Mouse (Mus musculus) MN1 (cell line): ENCODE measurements around the gene Stom.

Source experiments
- DNase-seq: peaks from one replicate; pipeline ENCODE4 v3.0.0-alpha.2; 2016; ENCODE audit warnings: low spot score

Stom gene

DNA sequence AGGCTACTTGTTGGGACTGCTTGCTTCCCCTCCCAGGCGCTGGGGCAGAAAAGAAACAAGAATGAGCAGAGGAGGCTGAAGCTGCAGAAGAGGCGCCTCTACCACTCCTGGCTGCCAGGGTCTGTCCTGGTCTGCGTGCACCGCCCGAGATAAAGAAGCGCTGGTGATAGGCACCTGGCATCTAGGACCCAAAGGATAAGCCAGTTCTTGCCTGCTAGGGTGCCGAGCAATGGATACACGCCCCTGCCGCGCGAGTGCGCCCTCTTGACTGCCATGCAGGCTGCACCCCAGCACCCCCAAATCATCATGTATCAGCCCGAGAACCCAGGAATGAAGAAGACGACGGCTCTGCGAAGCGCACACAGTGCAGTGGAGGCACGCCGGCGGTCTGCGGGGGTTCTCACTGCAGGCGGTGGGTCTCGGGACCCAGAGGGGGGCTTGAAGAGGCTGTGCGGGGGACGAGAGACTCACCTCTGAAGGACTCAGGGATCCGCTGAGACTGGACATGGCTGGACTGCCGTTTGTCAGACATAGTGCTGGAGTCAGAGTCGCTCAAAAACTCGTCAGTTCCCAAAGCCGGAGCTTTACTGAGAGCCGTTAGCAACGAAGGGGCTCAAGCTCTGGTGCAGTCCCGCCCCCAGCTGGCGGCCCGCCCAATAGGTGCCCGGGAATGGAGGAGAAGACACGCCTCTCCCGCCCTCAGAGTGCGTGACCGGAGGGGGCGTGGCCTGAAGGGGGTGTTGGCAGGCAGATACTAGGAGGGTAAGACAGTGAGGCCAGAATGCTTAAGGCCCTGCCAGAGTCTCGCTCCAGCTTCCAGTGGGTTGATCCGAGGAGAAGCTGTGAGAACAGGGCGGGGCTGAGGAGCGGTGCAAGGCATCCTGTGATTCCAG, at the start of gene Stom:
Gene Stom (minus strand): TSS at position 589 of the 893 bp plus-strand sequence.
- DNase-seq = peak; percentile 100

DNA sequence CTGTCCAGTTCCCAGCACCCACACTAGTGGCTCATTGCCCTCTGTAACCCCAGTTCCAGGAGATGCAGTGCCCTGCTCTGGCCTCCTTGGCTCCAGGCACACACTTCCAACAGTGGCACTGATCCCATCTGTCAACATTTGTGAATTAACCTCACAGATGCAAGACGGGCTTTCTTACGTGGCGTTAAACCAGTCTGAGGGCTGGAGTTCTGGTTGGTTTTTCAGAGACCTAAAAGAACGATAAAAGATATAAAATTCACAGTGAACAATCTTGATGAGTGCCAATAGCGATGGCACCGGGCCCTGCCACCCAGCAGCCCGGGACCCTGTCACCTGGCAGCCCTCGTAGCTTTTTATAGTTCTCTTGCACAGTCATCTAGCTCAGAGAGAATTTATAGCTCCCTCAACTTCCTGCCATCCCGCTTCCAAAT, 48.7 kb upstream of the Stom start:
- no peak for DNase-seq

GRCm38 (mm10) chr2:35379306-35379705, 42.5 kb upstream of the Stom start:
- no peak for DNase-seq

- DNase-seq = no peak
Measured at GRCm38 (mm10) chr2:35377600-35377999, 40.8 kb upstream of the Stom start.

- peak; percentile 56 for DNase-seq
Measured at GRCm38 (mm10) chr2:35373003-35373402, 36.2 kb upstream of the Stom start.

DNA sequence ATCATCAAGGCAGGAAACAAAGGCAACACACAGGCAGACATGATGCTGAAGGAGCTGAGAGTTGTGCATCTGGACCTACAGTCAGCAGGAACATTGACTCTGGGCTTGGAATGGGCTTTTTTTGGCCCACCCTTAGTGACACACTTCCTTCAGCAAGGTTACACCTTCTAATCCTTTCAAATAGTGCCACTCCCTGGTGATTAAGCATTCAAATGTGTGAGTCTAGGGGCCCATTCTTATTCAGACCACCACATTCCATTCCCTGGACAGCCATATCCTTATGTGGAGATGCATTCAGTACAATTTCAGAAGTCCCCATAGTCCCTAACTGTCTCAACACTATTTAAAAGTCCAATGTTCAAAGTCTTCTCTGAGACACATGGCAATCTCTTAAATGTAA, 33.9 kb upstream of the Stom start:
- DNase-seq = no peak

- no peak for DNase-seq
Measured at GRCm38 (mm10) chr2:35367629-35368028, 30.9 kb upstream of the Stom start, which contains the start of gene 4930568D16Rik. TSS of gene 4930568D16Rik (minus strand) at chr2:35367729.

GRCm38 (mm10) chr2:35349184-35349583, 12.4 kb upstream of the Stom start:
- DNase-seq = peak; percentile 74

DNA sequence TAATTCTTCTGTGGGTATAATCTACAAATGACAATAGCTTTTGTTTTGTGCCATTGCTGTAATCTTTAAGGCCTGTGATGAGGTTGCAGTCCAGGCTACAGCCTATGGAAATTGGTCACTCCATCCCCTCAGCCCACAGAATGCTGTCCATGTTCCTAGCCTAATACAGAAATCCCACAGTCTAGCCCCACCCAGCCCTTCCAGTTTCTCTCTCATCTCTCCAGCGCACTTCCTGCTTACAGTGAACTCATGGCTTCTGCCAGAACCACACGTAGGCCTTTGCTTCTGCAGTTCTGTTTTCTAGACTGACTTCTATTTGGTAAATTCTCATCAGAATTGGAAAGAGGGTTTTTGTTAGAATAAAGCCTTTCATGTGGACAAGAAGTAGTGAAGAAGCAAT, 9.2 kb upstream of the Stom start:
- no peak for DNase-seq

DNA sequence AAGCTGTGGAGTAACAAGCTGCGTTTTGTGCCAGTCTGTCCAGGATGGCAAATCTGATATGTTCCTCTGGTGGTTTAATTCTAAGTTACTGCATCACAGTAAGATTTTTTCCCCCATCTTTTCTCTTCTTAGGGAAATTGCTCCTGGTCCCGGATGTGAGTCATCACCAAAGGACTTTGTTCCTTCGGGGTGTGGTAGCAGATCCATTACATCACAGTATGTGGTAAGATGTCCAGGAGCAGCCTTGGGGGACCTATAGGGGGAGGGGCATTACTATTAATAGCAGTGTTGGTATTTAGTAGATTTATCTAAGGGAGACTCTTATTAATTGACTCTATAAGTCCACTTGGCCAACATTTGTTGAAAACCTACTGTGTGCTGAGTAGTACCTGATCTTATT, 5.8 kb upstream of the Stom start:
- DNase-seq = peak; percentile 76

DNA sequence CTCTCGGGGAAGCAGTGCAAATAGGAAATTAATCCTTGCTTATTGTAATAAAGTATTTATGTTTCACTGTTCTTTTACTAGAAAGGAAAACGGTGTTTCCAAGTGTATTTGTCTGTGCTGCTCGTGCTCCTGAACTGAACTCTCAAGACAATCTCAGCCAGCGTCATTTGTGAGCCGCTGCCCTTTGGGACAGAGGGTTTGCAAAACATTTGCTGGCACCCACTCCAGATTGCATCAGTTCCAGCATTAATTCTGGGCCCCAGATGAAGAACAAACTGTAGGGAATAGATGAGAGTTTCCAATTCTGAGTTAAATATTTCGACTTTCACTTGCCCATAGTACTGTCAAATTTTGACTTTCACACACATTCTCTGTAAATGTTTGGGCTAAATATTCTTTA, 1.9 kb upstream of the Stom start:
- DNase-seq = no peak

DNA sequence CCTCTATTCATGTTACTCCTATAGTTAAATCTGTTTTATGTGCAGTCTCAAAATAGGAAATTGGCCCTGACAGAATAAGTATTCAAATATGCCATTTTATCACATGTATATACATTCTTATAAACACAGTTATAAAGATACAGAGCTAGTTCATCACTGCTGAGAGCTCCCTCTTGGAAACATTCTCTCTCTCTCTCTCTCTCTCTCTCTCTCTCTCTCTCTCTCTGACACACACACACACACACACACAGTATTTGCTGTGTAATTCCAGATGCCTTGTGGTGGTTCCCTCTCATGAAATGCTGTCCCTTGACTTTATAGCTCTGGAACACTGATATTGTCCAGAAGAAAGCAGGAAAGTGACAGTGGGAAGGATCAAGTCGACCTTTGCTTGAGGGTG, 1.3 kb upstream of the Stom start:
- DNase-seq = peak; percentile 57

DNA sequence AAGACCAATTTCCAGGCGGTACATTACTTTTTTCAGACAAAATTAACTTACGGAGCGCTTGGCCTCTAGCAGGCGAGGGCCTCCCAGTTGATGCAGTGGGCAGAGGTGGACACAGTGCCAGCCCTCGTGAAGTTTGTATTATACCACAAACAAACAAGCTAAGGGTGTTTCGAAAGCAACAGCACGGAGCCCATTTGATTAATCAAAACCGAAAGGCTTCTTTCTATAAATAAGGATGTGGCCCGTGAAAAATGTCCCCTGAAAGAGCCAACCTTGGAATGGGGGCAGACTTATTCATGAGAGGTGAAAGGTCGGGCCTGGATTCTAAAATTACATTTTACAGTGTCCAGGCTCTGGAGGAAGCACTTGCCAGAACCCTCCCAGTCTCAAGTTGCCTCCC, 643 bp upstream of the Stom start:
- peak; percentile 45 for DNase-seq

GRCm38 (mm10) chr2:35335620-35336019, 1.2 kb downstream of the Stom start:
- DNase-seq = no peak

GRCm38 (mm10) chr2:35333670-35334069, 3.1 kb downstream of the Stom start:
- no peak for DNase-seq

DNA sequence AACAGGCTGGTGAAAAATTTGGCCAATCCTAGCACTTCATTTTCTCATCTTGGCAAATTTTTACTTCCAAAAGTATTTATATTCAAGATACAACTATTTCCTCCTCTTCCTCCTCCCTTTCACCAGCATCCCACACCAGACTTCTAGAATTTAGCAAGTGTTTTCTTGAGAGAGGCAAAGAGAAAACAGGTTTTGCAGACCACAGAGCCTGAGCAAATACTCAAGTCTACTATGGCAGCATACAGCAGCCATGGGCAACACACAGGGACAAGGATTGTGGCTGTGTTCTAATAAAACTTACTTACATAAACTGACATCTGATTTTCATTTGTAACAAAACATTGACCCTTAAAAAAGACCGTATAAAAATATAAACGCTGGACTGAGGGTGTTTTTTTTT, 5.6 kb downstream of the Stom start:
- DNase-seq = no peak

DNA sequence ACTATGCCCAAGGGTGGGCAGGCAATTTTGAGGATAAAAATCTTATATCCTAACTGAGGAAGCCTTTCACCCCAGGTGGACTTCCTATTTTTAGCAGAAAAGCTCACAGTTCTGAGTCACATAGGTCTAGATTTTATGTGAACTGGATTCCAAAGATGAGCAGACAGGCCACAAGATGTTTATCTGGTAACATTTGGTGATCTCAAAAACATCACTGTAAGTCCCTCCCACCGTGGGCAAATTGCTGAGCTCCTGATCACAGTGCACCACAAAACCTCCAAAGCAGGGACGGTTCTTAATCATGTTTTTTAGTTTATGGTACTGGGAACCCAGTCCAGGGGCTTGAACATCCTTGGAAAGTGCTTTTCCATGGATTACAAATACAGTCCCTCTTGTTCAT, 7.7 kb downstream of the Stom start:
- no peak for DNase-seq

GRCm38 (mm10) chr2:35328064-35328792, 8.5 kb downstream of the Stom start:
- DNase-seq = no peak

- DNase-seq = no peak
Measured at GRCm38 (mm10) chr2:35327583-35327982, 9.2 kb downstream of the Stom start.

GRCm38 (mm10) chr2:35326931-35327330, 9.8 kb downstream of the Stom start:
- peak; percentile 48 for DNase-seq

- no peak for DNase-seq
Measured at GRCm38 (mm10) chr2:35325930-35326329, 10.8 kb downstream of the Stom start.

DNA sequence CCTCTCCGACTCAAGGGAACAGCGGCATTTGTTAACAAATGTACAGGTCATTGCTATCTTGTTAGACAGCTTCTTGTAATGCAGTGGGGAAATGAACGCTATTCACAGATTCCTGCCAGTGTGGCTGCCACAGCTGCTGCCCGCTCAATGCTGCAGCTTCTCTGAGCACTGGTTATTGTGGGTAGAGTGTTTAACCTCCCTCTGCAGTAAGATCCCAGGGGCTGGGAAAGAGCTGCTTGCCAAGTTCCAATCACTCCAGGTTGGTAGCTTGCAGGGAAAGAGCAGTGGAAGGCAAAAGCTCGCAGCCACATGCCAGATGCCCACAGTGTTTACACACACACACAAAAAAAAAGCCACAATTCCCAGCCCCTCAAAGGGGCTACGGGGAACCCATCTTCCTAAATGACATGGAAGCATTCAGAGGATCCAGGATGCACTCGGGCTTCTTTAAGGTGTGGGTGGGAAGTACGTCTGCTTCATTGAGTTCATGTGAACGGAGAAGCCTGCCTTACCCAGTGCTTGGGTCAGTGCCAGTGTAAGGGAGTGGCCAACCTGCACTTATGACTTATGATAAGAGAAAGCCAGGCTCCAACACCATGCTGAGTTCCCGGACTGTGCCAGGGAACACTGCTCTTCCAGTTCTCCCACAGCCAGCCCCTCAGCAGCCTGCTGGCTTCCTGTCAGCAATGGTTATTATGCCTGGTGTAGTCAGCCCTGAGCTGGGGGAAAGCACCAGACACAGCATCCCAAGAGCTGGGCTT, 14.2 kb downstream of the Stom start:
- DNase-seq = peak; percentile 83
